Mouse (Mus musculus): Measurements from ENCODE around the gene Rab3d. TPM values are rescaled to one million over a fixed set of nuclear protein-coding genes. Genes with fewer than 3 reads are reported as not detected.

Gene Rab3d
- polyA plus RNA-seq, 1 experiment from 2014 or later: 41.4 TPM

DNA sequence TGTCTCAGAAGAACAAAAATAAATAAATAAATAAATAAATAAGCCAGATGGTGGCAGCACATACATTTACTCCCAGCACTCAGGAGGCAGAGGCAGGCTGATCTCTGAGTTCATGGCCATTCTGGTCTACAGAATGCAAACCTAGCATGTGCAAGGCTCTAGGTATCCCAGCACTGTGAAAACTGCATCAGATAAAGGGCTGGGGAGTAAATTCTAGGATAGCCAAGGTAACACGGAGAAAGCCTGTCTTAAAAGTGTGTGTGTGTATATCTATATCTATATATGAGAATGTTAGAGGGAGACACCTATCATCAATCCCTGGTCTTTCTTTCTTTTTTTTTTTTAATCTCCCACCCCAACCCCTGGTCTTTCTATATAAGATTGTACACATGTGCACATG is 7.5 kb upstream of the Rab3d start:
- Histone ChIP-seq H3K4me2 (replicated peaks; ENCODE audit: low read depth, low read length) (no peak overlapping the region), H3K9ac (replicated peaks; ENCODE audit: low read depth, low read length) (no peak overlapping the region), H3K27me3 (ENCODE audit: control insufficient read depth, insufficient read depth, low read length) (no peaks in the 10 kb centered on the region), H3K4me3 (ENCODE audit: low read depth, low read length) (no peak overlapping the region), H3K36me3 (ENCODE audit: control insufficient read depth, insufficient read depth, low read length) (no peaks in the 10 kb centered on the region), H3K9me3 (ENCODE audit: control insufficient read depth, low read depth, low read length) (no peaks in the 10 kb centered on the region), H3K27ac (ENCODE audit: low read length) (no peak overlapping the region), H3K4me1 (ENCODE audit: control insufficient read depth, insufficient read depth, low read length) (peaks cover 15% of the 10 kb centered on the region; the same call in 1 of the 2 replicates)
- ATAC-seq (ENCODE audit: insufficient number of reproducible peaks, insufficient read depth, low FRiP score, low read depth): no peak
- WGBS: 94% methylated on average over 1 of the region's 1 CpGs

- ATAC-seq (ENCODE audit: insufficient number of reproducible peaks, insufficient read depth, low FRiP score, low read depth): no peak
- H3K9ac ChIP-seq (replicated peaks; ENCODE audit: low read depth, low read length): no peak overlapping the region
- no peaks in the 10 kb centered on the region for H3K36me3 ChIP-seq (ENCODE audit: control insufficient read depth, insufficient read depth, low read length)
- peaks cover 15% of the 10 kb centered on the region; the same call in 1 of the 2 replicates for H3K4me1 ChIP-seq (ENCODE audit: control insufficient read depth, insufficient read depth, low read length)
- no peak overlapping the region for H3K27ac ChIP-seq (ENCODE audit: low read length)
- H3K27me3 ChIP-seq (ENCODE audit: control insufficient read depth, insufficient read depth, low read length): no peaks in the 10 kb centered on the region
- 96% methylated on average over 3 of the region's 3 CpGs for WGBS
- no peak overlapping the region for H3K4me3 ChIP-seq (ENCODE audit: low read depth, low read length)
- H3K4me2 ChIP-seq (replicated peaks; ENCODE audit: low read depth, low read length): no peak overlapping the region
- no peaks in the 10 kb centered on the region for H3K9me3 ChIP-seq (ENCODE audit: control insufficient read depth, low read depth, low read length)
These were observed 7.0 kb upstream of the Rab3d start for GRCm38 (mm10) chr9:21925034-21925433.

GRCm38 (mm10) chr9:21924099-21924493 is 6.1 kb upstream of the Rab3d start:
- H3K27ac ChIP-seq (ENCODE audit: low read length): peak overlapping the region; percentile 45
- H3K4me3 ChIP-seq (ENCODE audit: low read depth, low read length): no peak overlapping the region
- H3K4me2 ChIP-seq (replicated peaks; ENCODE audit: low read depth, low read length): no peak overlapping the region
- no peaks in the 10 kb centered on the region for H3K27me3 ChIP-seq (ENCODE audit: control insufficient read depth, insufficient read depth, low read length)
- 40% methylated on average over 6 of the region's 6 CpGs for WGBS
- H3K36me3 ChIP-seq (ENCODE audit: control insufficient read depth, insufficient read depth, low read length): no peaks in the 10 kb centered on the region
- no peaks in the 10 kb centered on the region for H3K9me3 ChIP-seq (ENCODE audit: control insufficient read depth, low read depth, low read length)
- peaks cover 15% of the 10 kb centered on the region; the same call in 1 of the 2 replicates for H3K4me1 ChIP-seq (ENCODE audit: control insufficient read depth, insufficient read depth, low read length)
- no peak overlapping the region for H3K9ac ChIP-seq (replicated peaks; ENCODE audit: low read depth, low read length)
- peak; percentile 68; the same call in 1 of the 2 replicates for ATAC-seq (ENCODE audit: insufficient number of reproducible peaks, insufficient read depth, low FRiP score, low read depth)

- H3K27ac ChIP-seq (ENCODE audit: low read length): peak overlapping the region; percentile 45
- peaks cover 15% of the 10 kb centered on the region; the same call in 1 of the 2 replicates for H3K4me1 ChIP-seq (ENCODE audit: control insufficient read depth, insufficient read depth, low read length)
- 47% methylated on average over 3 of the region's 3 CpGs for WGBS
- no peaks in the 10 kb centered on the region for H3K9me3 ChIP-seq (ENCODE audit: control insufficient read depth, low read depth, low read length)
- no peaks in the 10 kb centered on the region for H3K36me3 ChIP-seq (ENCODE audit: control insufficient read depth, insufficient read depth, low read length)
- no peak overlapping the region for H3K4me3 ChIP-seq (ENCODE audit: low read depth, low read length)
- H3K27me3 ChIP-seq (ENCODE audit: control insufficient read depth, insufficient read depth, low read length): no peaks in the 10 kb centered on the region
- ATAC-seq (ENCODE audit: insufficient number of reproducible peaks, insufficient read depth, low FRiP score, low read depth): no peak; the same call in 1 of the 2 replicates
- no peak overlapping the region for H3K9ac ChIP-seq (replicated peaks; ENCODE audit: low read depth, low read length)
- H3K4me2 ChIP-seq (replicated peaks; ENCODE audit: low read depth, low read length): no peak overlapping the region
These were observed 5.6 kb upstream of the Rab3d start for GRCm38 (mm10) chr9:21923490-21924098.

GRCm38 (mm10) chr9:21923036-21923435 is 5.0 kb upstream of the Rab3d start:
- 88% methylated on average over 4 of the region's 4 CpGs for WGBS
- Histone ChIP-seq H3K4me1 (ENCODE audit: control insufficient read depth, insufficient read depth, low read length) (peaks cover 15% of the 10 kb centered on the region; the same call in 1 of the 2 replicates), H3K4me3 (ENCODE audit: low read depth, low read length) (no peak overlapping the region), H3K9ac (replicated peaks; ENCODE audit: low read depth, low read length) (no peak overlapping the region), H3K4me2 (replicated peaks; ENCODE audit: low read depth, low read length) (no peak overlapping the region), H3K27ac (ENCODE audit: low read length) (no peak overlapping the region), H3K36me3 (ENCODE audit: control insufficient read depth, insufficient read depth, low read length) (no peaks in the 10 kb centered on the region), H3K27me3 (ENCODE audit: control insufficient read depth, insufficient read depth, low read length) (no peaks in the 10 kb centered on the region), H3K9me3 (ENCODE audit: control insufficient read depth, low read depth, low read length) (no peaks in the 10 kb centered on the region)
- ATAC-seq (ENCODE audit: insufficient number of reproducible peaks, insufficient read depth, low FRiP score, low read depth): no peak

GRCm38 (mm10) chr9:21918692-21919384 is 846 bp upstream of the Rab3d start:
- H3K4me1 ChIP-seq (ENCODE audit: control insufficient read depth, insufficient read depth, low read length): peaks cover 10% of the 10 kb centered on the region; the same call in 1 of the 2 replicates
- WGBS: 23% methylated on average over 5 of the region's 5 CpGs
- H3K9ac ChIP-seq (replicated peaks; ENCODE audit: low read depth, low read length): no peak overlapping the region
- peak overlapping the region; percentile 72 for H3K4me3 ChIP-seq (ENCODE audit: low read depth, low read length)
- H3K4me2 ChIP-seq (replicated peaks; ENCODE audit: low read depth, low read length): peak overlapping the region; percentile 94
- no peaks in the 10 kb centered on the region for H3K9me3 ChIP-seq (ENCODE audit: control insufficient read depth, low read depth, low read length)
- no peaks in the 10 kb centered on the region for H3K36me3 ChIP-seq (ENCODE audit: control insufficient read depth, insufficient read depth, low read length)
- H3K27me3 ChIP-seq (ENCODE audit: control insufficient read depth, insufficient read depth, low read length): no peaks in the 10 kb centered on the region
- no peak for ATAC-seq (ENCODE audit: insufficient number of reproducible peaks, insufficient read depth, low FRiP score, low read depth)
- no peak overlapping the region for H3K27ac ChIP-seq (ENCODE audit: low read length)

DNA sequence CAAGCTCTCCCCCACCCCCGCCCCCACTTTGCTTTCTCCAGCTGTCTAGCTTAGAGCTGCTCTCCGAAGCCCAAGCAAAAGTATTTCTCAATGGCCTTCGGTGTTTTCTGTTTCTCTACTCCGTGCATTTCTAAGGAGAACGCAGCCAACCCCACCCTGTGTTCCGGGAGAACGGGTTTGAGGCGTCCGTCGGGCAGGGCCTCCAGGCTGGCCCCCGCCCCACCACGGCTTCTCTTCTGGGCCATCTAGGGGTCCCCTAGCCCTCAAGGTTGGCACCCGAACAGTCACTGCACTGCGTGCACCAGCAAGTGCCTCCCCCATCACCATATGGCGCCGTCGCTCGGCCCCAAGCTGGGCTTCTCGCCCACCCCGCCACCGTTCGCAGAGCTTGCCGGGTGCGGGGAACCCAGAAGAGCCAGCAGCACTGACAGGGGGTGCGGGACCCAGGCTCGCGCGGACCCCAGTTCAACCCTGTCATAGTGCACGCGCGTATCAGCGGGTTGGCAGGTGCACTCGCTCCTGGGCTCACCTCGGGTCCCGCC is 428 bp downstream of the Rab3d start:
- Histone ChIP-seq H3K27me3 (ENCODE audit: control insufficient read depth, insufficient read depth, low read length) (no peaks in the 10 kb centered on the region), H3K27ac (ENCODE audit: low read length) (peak overlapping the region; percentile 74), H3K4me3 (ENCODE audit: low read depth, low read length) (peak overlapping the region; percentile 72), H3K4me1 (ENCODE audit: control insufficient read depth, insufficient read depth, low read length) (peaks cover 7% of the 10 kb centered on the region; the same call in 1 of the 2 replicates), H3K9ac (replicated peaks; ENCODE audit: low read depth, low read length) (peak overlapping the region; percentile 64), H3K36me3 (ENCODE audit: control insufficient read depth, insufficient read depth, low read length) (no peaks in the 10 kb centered on the region), H3K9me3 (ENCODE audit: control insufficient read depth, low read depth, low read length) (no peaks in the 10 kb centered on the region), H3K4me2 (replicated peaks; ENCODE audit: low read depth, low read length) (peak overlapping the region; percentile 94)
- 1% methylated on average over 35 of the region's 35 CpGs for WGBS
- ATAC-seq (ENCODE audit: insufficient number of reproducible peaks, insufficient read depth, low FRiP score, low read depth): peak; percentile 21; the same call in 1 of the 2 replicates

DNA sequence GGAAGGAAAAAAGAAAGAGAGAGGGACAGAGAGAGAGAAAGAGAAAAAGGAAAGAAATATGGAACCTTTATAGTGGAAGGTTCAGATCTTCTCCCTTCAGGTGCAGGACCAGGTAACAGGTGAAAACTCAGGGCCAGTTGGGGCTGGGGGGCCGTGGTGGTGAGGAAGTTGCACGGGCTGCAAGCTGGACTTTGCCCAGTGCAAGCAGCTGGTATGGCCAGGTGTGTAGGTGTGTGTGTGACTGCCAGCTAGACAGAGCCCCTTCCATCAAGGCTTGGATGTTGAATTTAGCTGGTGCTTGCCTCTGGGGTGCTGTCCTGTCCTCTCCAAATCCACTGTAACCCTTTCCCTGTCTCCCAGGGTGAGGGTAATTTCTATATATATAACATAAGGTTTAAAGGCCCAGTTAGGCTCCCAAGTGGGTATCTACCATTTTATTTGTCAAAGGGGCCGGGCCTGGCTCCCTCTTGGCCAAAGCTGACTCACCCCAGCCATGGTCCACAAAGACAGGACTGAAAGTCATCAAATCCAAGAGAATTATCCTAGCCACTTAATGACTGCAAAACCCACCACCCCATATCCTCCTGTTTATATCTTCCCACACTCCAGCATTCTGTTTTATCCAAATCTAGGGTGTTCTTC is 1.0 kb downstream of the Rab3d start:
- WGBS: 45% methylated on average over 3 of the region's 3 CpGs
- peak overlapping the region; percentile 72 for H3K4me3 ChIP-seq (ENCODE audit: low read depth, low read length)
- ATAC-seq (ENCODE audit: insufficient number of reproducible peaks, insufficient read depth, low FRiP score, low read depth): no peak

More for the DNA sequence above, 1.0 kb downstream of the Rab3d start:
- peak overlapping the region; percentile 74 for H3K27ac ChIP-seq (ENCODE audit: low read length)
- no peaks in the 10 kb centered on the region for H3K27me3 ChIP-seq (ENCODE audit: control insufficient read depth, insufficient read depth, low read length)
- H3K4me2 ChIP-seq (replicated peaks; ENCODE audit: low read depth, low read length): peak overlapping the region; percentile 94
- H3K36me3 ChIP-seq (ENCODE audit: control insufficient read depth, insufficient read depth, low read length): no peaks in the 10 kb centered on the region
- H3K4me1 ChIP-seq (ENCODE audit: control insufficient read depth, insufficient read depth, low read length): peaks cover 7% of the 10 kb centered on the region; the same call in 1 of the 2 replicates
- no peaks in the 10 kb centered on the region for H3K9me3 ChIP-seq (ENCODE audit: control insufficient read depth, low read depth, low read length)
- no peak overlapping the region for H3K9ac ChIP-seq (replicated peaks; ENCODE audit: low read depth, low read length)

All from stomach, embryonic 14.5 days (tissue).